In genomic region chr12:82568370-82568769, GRCm38 (mm10) we compare ENCODE assay signal across 18 mouse cellular contexts. TPM values are rescaled to one million over a fixed set of nuclear protein-coding genes. Genes with fewer than 3 reads are reported as not detected.
A peak's percentile ranks its signal among the peaks of the same experiment; 100 is the strongest.
DNase-seq lines count a peak whose midpoint lies in the region; ATAC-seq and TF ChIP-seq lines count a peak whose summit lies in the region.
"Had no signal": no experiment of that assay in that cellular context is flagged by ENCODE, and none has a peak within 500 bp of the region (broad histone marks: within the 10 kb centered on the region; RNA-seq: fewer than 3 reads in every experiment).

No protein-coding gene starts in this region.

- DNase-seq in embryo, embryonic 10 days (ENCODE audit: low spot score): peak; percentile 11
- DNase-seq in embryo, embryonic 10.5 days (ENCODE audit: low spot score): no peak
- DNase-seq in layer of hippocampus, adult 2 months (ENCODE audit: low spot score in 2 of 2): no peak
- no peak for DNase-seq in layer of hippocampus, postnatal 10 days (ENCODE audit: low spot score in 2 of 2)
- DNase-seq in retina, postnatal 1 day: peak; percentile 11
- DNase-seq in retina, embryonic 14.5 days (ENCODE audit: low spot score): no peak
- DNase-seq in cerebellum, adult 8-10 months: no peak
- DNase-seq: adrenal gland, postnatal 25 days; heart, adult 18-20 months; heart, postnatal 14 days; kidney, postnatal 14 days; right cerebral cortex, postnatal 25 days; thymus, postnatal 36 days had no signal

- H3K4me3 ChIP-seq in layer of hippocampus, adult 2 months: no peak overlapping the region
- H3K4me3 ChIP-seq: embryonic facial prominence, embryonic 12.5 days; forebrain, embryonic 10.5 days; liver, embryonic 12.5 days had no signal

- peak; percentile 25; the same call in 1 of the 2 replicates for TF ChIP-seq CTCF in layer of hippocampus, adult 2 months (conservative IDR thresholded peaks at IDR 0.05)

- ATAC-seq in megakaryocyte progenitor cell, adult 5-6 weeks (replicated peaks; ENCODE audit: poor library complexity): peak; percentile 29; the same call in 1 of the 2 replicates
- ATAC-seq: liver, embryonic 12.5 days had no signal

- no peak overlapping the region for H3K27ac ChIP-seq in layer of hippocampus, adult 2 months
- H3K27ac ChIP-seq: embryonic facial prominence, embryonic 12.5 days; forebrain, embryonic 10.5 days; liver, embryonic 12.5 days; macrophage had no signal

RNA-seq across cellular contexts. Expression of gene Rgs6, which starts 19.7 kb away (rescaled TPM):
- total RNA-seq in layer of hippocampus, adult 2 months (2021): 10 to 100 TPM; 10.2 to 10.4 TPM
- 10 to 100 TPM; 20.6 to 20.7 TPM for total RNA-seq in layer of hippocampus, postnatal 10 days (2021)
- total RNA-seq in megakaryocyte progenitor cell, adult 5-6 weeks (2015): not detected in 2 replicates
- not detected in 2 replicates for total RNA-seq in megakaryocyte progenitor cell, adult 5-6 weeks (2017)

Comparison
In these comparisons a context has a peak if more than half of its experiments do, and no peak if none do; other contexts are left out.
1. DNase-seq: peak in embryo, embryonic 10 days (single experiment) and retina, postnatal 1 day (single experiment); none in embryo, embryonic 10.5 days (single experiment), layer of hippocampus, adult 2 months (0 of 2), layer of hippocampus, postnatal 10 days (0 of 2), retina, embryonic 14.5 days (single experiment) and cerebellum, adult 8-10 months (single experiment).
2. RNA of gene Rgs6, which starts 19.7 kb away (total RNA-seq): 20.6 to 20.7 TPM in layer of hippocampus, postnatal 10 days and 10.2 to 10.4 TPM in layer of hippocampus, adult 2 months; not detected in megakaryocyte progenitor cell, adult 5-6 weeks; every median in the first group is over 10 times any median in the second.